Mouse (Mus musculus) G1E (cell line): ENCODE results near the gene Adgrv1.

ENCODE experiments used
- CTCF ChIP-seq: IDR thresholded peaks from 2 replicates; pipeline ENCODE4 v1.5.1; 2012; ENCODE audit warnings: low read depth, low read length, inconsistent platforms, mixed read lengths
- POLR2AphosphoS5 ChIP-seq: IDR thresholded peaks from 2 replicates; pipeline ENCODE4 v1.6.1; 2012; ENCODE audit warnings: low read depth, low read length, inconsistent platforms; ENCODE audit not compliant: insufficient replicate concordance
- TAL1 ChIP-seq: conservative IDR thresholded peaks from 2 replicates; pipeline ENCODE4 v1.6.1; 2012; ENCODE audit warnings: low read depth, low read length, inconsistent platforms, mixed read lengths

- TF ChIP-seq CTCF: no peak
- TF ChIP-seq TAL1: no peak
- no peak for TF ChIP-seq POLR2AphosphoS5
These were observed 3.6 kb downstream of the Adgrv1 start for GRCm38 (mm10) chr13:81629395-81629794.
